Mouse (Mus musculus): ENCODE results near the gene Slc46a1. TPM values are rescaled to one million over a fixed set of nuclear protein-coding genes. Genes with fewer than 3 reads are reported as not detected.

The Slc46a1 gene
- polyA plus RNA-seq, 1 experiment from 2014 or later = 7.2 TPM

GRCm38 (mm10) chr11:78428309-78428708 lies 37.2 kb upstream of the Slc46a1 start:
- no peak overlapping the region for H3K9ac ChIP-seq (ENCODE audit: low read length)

DNA sequence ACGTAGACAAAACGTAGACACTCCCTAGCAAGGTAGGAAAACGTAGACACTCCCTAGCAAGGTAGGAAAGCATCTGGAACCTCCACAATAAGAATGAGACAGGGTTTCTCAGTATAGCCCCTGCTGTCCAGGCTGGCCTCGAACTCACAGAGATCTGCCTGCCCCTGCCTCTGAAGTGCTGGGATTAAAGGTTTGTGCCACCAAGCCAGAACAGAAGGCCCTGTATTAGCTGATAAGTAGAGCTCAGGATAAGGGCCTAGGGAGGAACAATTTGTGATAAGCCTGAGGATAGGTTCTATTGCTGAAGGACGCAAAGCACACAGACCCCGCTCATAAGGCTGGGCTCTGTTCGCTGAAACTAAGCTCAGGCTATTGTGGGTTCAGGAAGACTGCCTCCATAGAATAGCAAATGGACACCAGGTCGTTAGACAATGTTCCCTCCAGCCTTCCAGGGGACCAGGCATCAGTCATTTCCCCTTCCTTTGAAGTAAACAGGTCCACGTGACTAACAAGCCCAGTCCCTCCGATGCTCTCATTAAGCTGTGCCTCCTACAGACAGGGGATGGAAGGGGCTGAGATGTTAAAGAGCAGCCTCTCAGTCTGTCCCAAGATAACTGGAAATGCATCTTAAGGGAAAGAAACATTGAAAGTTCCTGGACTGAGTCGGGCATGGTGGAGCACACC lies 35.2 kb upstream of the Slc46a1 start:
- H3K4me1 ChIP-seq (ENCODE audit: control insufficient read depth, insufficient read depth, low read length) = no peaks in the 10 kb centered on the region; the same call in 1 of the 2 replicates
- no peak overlapping the region for H3K4me3 ChIP-seq (ENCODE audit: low read length)
- WGBS = 47% methylated on average over 11 of the region's 11 CpGs
- H3K9me3 ChIP-seq (replicated peaks; ENCODE audit: control insufficient read depth, low read length) = no peaks in the 10 kb centered on the region
- H3K27me3 ChIP-seq (ENCODE audit: control insufficient read depth, insufficient read depth, low read length) = no peaks in the 10 kb centered on the region; the same call in 1 of the 2 replicates
- H3K27ac ChIP-seq (ENCODE audit: low read length) = no peak overlapping the region
- H3K4me2 ChIP-seq (ENCODE audit: low read depth, low read length) = no peak overlapping the region
- ATAC-seq (replicated peaks; ENCODE audit: extremely low read depth, insufficient read depth, low FRiP score) = no peak
- no peaks in the 10 kb centered on the region for H3K36me3 ChIP-seq (ENCODE audit: control insufficient read depth, insufficient read depth)
- no peak overlapping the region for H3K9ac ChIP-seq (ENCODE audit: low read length)

More at GRCm38 (mm10) chr11:78428309-78428708, 37.2 kb upstream of the Slc46a1 start:
- Histone ChIP-seq H3K9me3 (replicated peaks; ENCODE audit: control insufficient read depth, low read length) (no peaks in the 10 kb centered on the region), H3K36me3 (ENCODE audit: control insufficient read depth, insufficient read depth) (no peaks in the 10 kb centered on the region), H3K4me2 (ENCODE audit: low read depth, low read length) (no peak overlapping the region), H3K4me3 (ENCODE audit: low read length) (no peak overlapping the region), H3K4me1 (ENCODE audit: control insufficient read depth, insufficient read depth, low read length) (no peaks in the 10 kb centered on the region; the same call in 1 of the 2 replicates), H3K27me3 (ENCODE audit: control insufficient read depth, insufficient read depth, low read length) (no peaks in the 10 kb centered on the region; the same call in 1 of the 2 replicates), H3K27ac (ENCODE audit: low read length) (no peak overlapping the region)
- ATAC-seq (replicated peaks; ENCODE audit: extremely low read depth, insufficient read depth, low FRiP score) = no peak
- WGBS = 74% methylated on average over 5 of the region's 5 CpGs

DNA sequence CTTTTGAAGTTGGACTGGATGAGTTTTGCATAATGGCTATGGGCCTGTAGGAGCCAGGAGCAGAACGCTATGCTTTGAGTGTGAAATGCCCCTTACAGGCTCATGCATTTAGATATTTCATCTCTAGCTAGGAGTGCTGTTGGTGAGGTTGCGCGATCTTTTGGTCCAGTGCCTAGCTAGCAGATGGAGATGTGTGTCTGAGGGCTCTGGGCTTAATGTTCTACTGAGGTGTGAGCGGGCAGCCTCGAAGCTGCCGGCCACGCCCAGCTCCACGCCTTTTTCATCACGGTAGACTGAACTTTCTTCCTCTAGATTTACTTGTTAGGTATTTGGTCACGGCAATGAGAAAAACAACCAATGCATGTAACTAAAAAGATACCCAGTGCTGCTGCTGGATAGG lies 34.3 kb upstream of the Slc46a1 start:
- Histone ChIP-seq H3K4me2 (ENCODE audit: low read depth, low read length) (no peak overlapping the region), H3K9me3 (replicated peaks; ENCODE audit: control insufficient read depth, low read length) (no peaks in the 10 kb centered on the region), H3K27ac (ENCODE audit: low read length) (no peak overlapping the region), H3K27me3 (ENCODE audit: control insufficient read depth, insufficient read depth, low read length) (no peaks in the 10 kb centered on the region; the same call in 1 of the 2 replicates), H3K9ac (ENCODE audit: low read length) (no peak overlapping the region), H3K36me3 (ENCODE audit: control insufficient read depth, insufficient read depth) (no peaks in the 10 kb centered on the region), H3K4me1 (ENCODE audit: control insufficient read depth, insufficient read depth, low read length) (no peaks in the 10 kb centered on the region; the same call in 1 of the 2 replicates), H3K4me3 (ENCODE audit: low read length) (no peak overlapping the region)
- 87% methylated on average over 10 of the region's 10 CpGs for WGBS
- ATAC-seq (replicated peaks; ENCODE audit: extremely low read depth, insufficient read depth, low FRiP score) = no peak

- H3K4me1 ChIP-seq (ENCODE audit: control insufficient read depth, insufficient read depth, low read length) = no peaks in the 10 kb centered on the region; the same call in 1 of the 2 replicates
- no peaks in the 10 kb centered on the region for H3K9me3 ChIP-seq (replicated peaks; ENCODE audit: control insufficient read depth, low read length)
- H3K27ac ChIP-seq (ENCODE audit: low read length) = no peak overlapping the region
- no peak overlapping the region for H3K9ac ChIP-seq (ENCODE audit: low read length)
- 27% methylated on average over 4 of the region's 4 CpGs for WGBS
- ATAC-seq (replicated peaks; ENCODE audit: extremely low read depth, insufficient read depth, low FRiP score) = no peak
- no peak overlapping the region for H3K4me2 ChIP-seq (ENCODE audit: low read depth, low read length)
- H3K36me3 ChIP-seq (ENCODE audit: control insufficient read depth, insufficient read depth) = no peaks in the 10 kb centered on the region
- H3K4me3 ChIP-seq (ENCODE audit: low read length) = no peak overlapping the region
- no peaks in the 10 kb centered on the region; the same call in 1 of the 2 replicates for H3K27me3 ChIP-seq (ENCODE audit: control insufficient read depth, insufficient read depth, low read length)
These were observed 31.4 kb upstream of the Slc46a1 start for GRCm38 (mm10) chr11:78434052-78434451.

- ATAC-seq (replicated peaks; ENCODE audit: extremely low read depth, insufficient read depth, low FRiP score) = no peak; the same call in 1 of the 2 replicates
- peak overlapping the region; percentile 5; the same call in 1 of the 2 replicates for H3K4me2 ChIP-seq (ENCODE audit: low read depth, low read length)
- no peaks in the 10 kb centered on the region for H3K9me3 ChIP-seq (replicated peaks; ENCODE audit: control insufficient read depth, low read length)
- H3K4me3 ChIP-seq (ENCODE audit: low read length) = no peak overlapping the region
- no peaks in the 10 kb centered on the region for H3K27me3 ChIP-seq (ENCODE audit: control insufficient read depth, insufficient read depth, low read length)
- no peaks in the 10 kb centered on the region for H3K36me3 ChIP-seq (ENCODE audit: control insufficient read depth, insufficient read depth)
- no peaks in the 10 kb centered on the region for H3K4me1 ChIP-seq (ENCODE audit: control insufficient read depth, insufficient read depth, low read length)
- no peak overlapping the region for H3K27ac ChIP-seq (ENCODE audit: low read length)
- no peak overlapping the region for H3K9ac ChIP-seq (ENCODE audit: low read length)
- 8% methylated on average over 19 of the region's 19 CpGs for WGBS
These were observed 29.6 kb upstream of the Slc46a1 start for GRCm38 (mm10) chr11:78435776-78436349.

GRCm38 (mm10) chr11:78437182-78437581 lies 28.3 kb upstream of the Slc46a1 start:
- H3K4me2 ChIP-seq (ENCODE audit: low read depth, low read length) = no peak overlapping the region
- 84% methylated on average over 7 of the region's 7 CpGs for WGBS
- no peak overlapping the region for H3K4me3 ChIP-seq (ENCODE audit: low read length)
- no peaks in the 10 kb centered on the region for H3K27me3 ChIP-seq (ENCODE audit: control insufficient read depth, insufficient read depth, low read length)
- H3K36me3 ChIP-seq (ENCODE audit: control insufficient read depth, insufficient read depth) = no peaks in the 10 kb centered on the region
- no peaks in the 10 kb centered on the region for H3K4me1 ChIP-seq (ENCODE audit: control insufficient read depth, insufficient read depth, low read length)
- no peak overlapping the region for H3K27ac ChIP-seq (ENCODE audit: low read length)
- no peak overlapping the region for H3K9ac ChIP-seq (ENCODE audit: low read length)
- no peak for ATAC-seq (replicated peaks; ENCODE audit: extremely low read depth, insufficient read depth, low FRiP score)
- H3K9me3 ChIP-seq (replicated peaks; ENCODE audit: control insufficient read depth, low read length) = no peaks in the 10 kb centered on the region

DNA sequence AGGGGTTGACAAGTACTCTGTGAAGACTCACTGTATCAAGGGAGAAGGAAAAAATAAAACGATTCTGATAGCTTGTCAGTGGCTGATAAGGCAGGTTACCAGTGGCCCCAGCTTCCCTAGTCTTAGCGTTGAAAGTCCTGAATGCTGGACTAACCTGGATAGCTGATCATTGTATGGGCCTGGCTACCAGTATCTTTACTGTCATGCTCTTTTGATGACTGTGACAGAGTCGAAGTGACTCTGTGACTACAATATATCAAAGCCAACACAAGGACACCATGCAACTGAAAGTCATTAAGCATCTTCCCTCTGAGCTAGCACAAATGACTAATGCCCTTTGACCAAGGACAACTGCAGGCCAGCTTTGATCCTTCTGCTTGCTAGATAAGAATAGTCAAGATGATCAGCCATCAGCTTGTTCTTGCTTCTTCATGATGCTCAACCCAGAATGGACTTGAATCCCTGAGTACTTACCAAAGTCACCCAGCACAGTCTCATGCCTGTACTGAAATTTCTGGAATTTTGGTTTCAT lies 27.0 kb upstream of the Slc46a1 start:
- Histone ChIP-seq H3K27me3 (ENCODE audit: control insufficient read depth, insufficient read depth, low read length) (no peaks in the 10 kb centered on the region), H3K27ac (ENCODE audit: low read length) (no peak overlapping the region), H3K4me1 (ENCODE audit: control insufficient read depth, insufficient read depth, low read length) (no peaks in the 10 kb centered on the region), H3K9ac (ENCODE audit: low read length) (no peak overlapping the region), H3K36me3 (ENCODE audit: control insufficient read depth, insufficient read depth) (no peaks in the 10 kb centered on the region), H3K9me3 (replicated peaks; ENCODE audit: control insufficient read depth, low read length) (no peaks in the 10 kb centered on the region), H3K4me2 (ENCODE audit: low read depth, low read length) (no peak overlapping the region), H3K4me3 (ENCODE audit: low read length) (no peak overlapping the region)
- no peak for ATAC-seq (replicated peaks; ENCODE audit: extremely low read depth, insufficient read depth, low FRiP score)
- WGBS = 45% methylated on average over 3 of the region's 3 CpGs

DNA sequence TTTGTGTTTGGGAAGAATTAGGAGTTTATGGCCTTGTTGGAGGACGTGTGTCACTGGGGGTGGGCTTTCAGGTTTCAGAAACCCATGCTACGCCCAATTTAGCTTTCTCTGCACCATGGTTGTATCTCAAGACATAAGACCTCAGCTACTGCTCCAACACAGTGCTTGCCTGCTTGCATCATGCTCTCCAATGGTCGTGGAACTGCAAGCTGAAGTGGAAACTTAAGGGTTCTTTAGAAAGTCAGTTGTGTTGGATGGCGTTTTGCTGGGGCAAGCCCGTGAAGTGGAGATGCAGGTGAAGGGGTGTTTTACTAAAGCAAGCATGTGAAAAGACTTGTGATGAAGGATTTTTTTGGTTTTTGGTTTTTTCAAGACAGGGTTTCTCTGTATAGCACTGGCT lies 22.4 kb upstream of the Slc46a1 start:
- no peak for ATAC-seq (replicated peaks; ENCODE audit: extremely low read depth, insufficient read depth, low FRiP score)
- H3K4me3 ChIP-seq (ENCODE audit: low read length) = no peak overlapping the region
- H3K36me3 ChIP-seq (ENCODE audit: control insufficient read depth, insufficient read depth) = no peaks in the 10 kb centered on the region
- H3K27me3 ChIP-seq (ENCODE audit: control insufficient read depth, insufficient read depth, low read length) = no peaks in the 10 kb centered on the region
- no peak overlapping the region for H3K4me2 ChIP-seq (ENCODE audit: low read depth, low read length)
- no peak overlapping the region for H3K27ac ChIP-seq (ENCODE audit: low read length)
- no peak overlapping the region for H3K9ac ChIP-seq (ENCODE audit: low read length)
- WGBS = 73% methylated on average over 5 of the region's 5 CpGs
- H3K4me1 ChIP-seq (ENCODE audit: control insufficient read depth, insufficient read depth, low read length) = no peaks in the 10 kb centered on the region
- no peaks in the 10 kb centered on the region for H3K9me3 ChIP-seq (replicated peaks; ENCODE audit: control insufficient read depth, low read length)

- 66% methylated on average over 3 of the region's 3 CpGs for WGBS
- no peaks in the 10 kb centered on the region for H3K9me3 ChIP-seq (replicated peaks; ENCODE audit: control insufficient read depth, low read length)
- no peak overlapping the region for H3K9ac ChIP-seq (ENCODE audit: low read length)
- H3K36me3 ChIP-seq (ENCODE audit: control insufficient read depth, insufficient read depth) = no peaks in the 10 kb centered on the region
- H3K4me1 ChIP-seq (ENCODE audit: control insufficient read depth, insufficient read depth, low read length) = no peaks in the 10 kb centered on the region
- H3K27ac ChIP-seq (ENCODE audit: low read length) = no peak overlapping the region
- no peaks in the 10 kb centered on the region for H3K27me3 ChIP-seq (ENCODE audit: control insufficient read depth, insufficient read depth, low read length)
- ATAC-seq (replicated peaks; ENCODE audit: extremely low read depth, insufficient read depth, low FRiP score) = no peak
- no peak overlapping the region for H3K4me2 ChIP-seq (ENCODE audit: low read depth, low read length)
- H3K4me3 ChIP-seq (ENCODE audit: low read length) = no peak overlapping the region
These were observed 18.3 kb upstream of the Slc46a1 start for GRCm38 (mm10) chr11:78447168-78447567.

Measured in heart, embryonic 16.5 days (tissue).